Mouse (Mus musculus) B cell, adult 67 days (primary cell): ENCODE measurements around the gene Mylpf. TPM values are rescaled to one million over a fixed set of nuclear protein-coding genes. Genes with fewer than 3 reads are reported as not detected.

Source experiments
- total RNA-seq, 2 experiments: library from RNA; stranded (reverse); gene quantifications; 4 replicates each; pipeline ENCODE4 v1.2.4; 2023

The Mylpf gene
- total RNA-seq = 1 to 10 TPM; 5.8 to 9.7 TPM

DNA sequence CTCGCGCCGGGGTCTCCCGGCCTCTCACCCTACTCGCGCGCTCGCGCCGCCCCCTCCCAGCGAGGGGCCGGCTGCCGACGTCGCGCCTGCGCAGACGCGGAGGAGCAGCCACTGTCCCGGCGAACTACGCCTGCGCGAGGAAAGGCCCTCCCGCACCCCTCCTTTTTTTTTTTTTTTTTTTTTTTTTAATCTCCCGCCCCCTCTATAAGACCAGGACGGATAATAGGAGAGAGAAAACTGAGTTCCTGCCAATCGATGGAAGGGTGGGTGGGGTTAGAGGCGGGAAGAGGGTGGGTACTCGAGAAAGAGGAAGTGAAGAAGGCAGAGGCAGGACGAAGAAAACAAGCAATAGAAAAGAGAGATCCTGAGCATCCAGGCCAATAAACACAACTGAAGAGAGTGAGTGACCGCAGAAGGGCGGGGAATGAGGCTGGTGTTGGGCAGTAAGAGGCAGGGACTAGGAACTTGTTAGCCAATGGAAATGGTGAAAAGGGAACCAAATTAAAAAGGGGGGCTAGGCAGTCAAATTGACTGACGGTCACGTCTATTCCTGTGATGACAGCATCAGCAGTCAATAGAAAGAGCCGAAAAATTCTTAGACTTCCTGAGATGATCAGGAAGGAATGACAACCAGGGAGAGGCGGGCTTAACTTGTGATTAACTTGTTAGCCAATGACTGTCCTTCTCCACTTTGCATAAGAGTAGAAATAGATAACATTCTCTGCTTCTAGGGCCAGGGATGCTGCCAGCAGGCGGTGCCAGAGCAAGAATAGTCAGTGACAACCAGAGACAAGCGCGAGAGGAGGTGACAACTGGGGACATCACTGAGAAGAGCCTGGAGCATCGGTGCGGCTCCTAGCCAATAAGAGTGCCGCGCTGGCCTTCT is at the start of gene Mylpf:
Gene Mylpf (plus strand): TSS at position 338 of the 886 bp plus-strand sequence.

DNA sequence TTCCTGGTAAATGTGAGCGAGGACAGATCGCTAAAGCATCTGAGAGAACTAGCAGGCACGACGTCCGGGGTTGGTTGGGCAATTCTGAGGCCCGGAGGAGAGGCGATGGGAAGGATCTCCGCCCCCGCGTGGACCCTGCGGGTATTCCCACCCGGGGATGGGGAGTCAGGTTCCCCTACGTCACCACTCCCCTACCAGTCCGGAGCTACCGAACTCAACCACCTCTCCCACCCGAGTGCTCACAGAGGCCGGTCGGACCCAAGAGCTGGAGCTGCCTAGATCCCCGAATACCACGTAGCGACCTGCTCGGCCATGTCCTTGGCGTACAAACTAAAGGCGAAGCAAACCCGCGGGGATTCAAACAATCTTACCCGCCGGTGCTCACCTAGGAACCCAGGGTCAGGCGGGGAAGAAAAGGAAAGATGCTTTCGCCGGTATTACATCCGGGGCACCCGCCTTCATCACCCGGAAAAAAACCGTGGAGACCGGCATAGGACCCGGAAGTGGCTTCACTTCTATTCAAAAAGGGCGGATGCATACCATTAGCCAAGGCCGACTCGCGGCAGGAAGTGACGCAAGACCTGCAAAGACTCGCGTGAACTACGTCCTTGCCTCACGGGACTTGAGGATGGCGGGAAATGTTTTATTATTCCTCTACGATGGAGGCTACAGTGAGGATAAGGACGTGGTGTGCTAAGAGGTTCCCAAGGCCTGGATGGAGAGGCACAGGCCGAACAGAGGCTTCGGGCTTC is 13.0 kb upstream of the Mylpf start, which contains the start of gene Cd2bp2:
Gene Cd2bp2 (minus strand): TSS at position 507 of the 752 bp plus-strand sequence.

DNA sequence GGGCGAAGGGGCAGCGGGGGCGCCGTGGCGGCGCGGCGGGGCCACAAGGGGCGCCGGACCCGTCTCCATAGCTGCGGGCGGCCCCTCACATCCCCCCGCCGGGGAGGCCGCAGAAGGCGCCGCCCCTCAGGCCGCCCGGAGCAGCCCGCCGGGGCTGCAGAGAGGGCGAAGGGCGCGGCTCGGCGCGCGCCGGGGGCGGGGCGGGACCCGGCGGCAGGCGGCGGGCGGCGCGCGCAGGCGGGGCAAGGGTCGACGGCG is 466 bp upstream of the Mylpf start, which contains the start of gene Tbc1d10b:
Gene Tbc1d10b (minus strand): TSS at position 174 of the 258 bp plus-strand sequence.

DNA sequence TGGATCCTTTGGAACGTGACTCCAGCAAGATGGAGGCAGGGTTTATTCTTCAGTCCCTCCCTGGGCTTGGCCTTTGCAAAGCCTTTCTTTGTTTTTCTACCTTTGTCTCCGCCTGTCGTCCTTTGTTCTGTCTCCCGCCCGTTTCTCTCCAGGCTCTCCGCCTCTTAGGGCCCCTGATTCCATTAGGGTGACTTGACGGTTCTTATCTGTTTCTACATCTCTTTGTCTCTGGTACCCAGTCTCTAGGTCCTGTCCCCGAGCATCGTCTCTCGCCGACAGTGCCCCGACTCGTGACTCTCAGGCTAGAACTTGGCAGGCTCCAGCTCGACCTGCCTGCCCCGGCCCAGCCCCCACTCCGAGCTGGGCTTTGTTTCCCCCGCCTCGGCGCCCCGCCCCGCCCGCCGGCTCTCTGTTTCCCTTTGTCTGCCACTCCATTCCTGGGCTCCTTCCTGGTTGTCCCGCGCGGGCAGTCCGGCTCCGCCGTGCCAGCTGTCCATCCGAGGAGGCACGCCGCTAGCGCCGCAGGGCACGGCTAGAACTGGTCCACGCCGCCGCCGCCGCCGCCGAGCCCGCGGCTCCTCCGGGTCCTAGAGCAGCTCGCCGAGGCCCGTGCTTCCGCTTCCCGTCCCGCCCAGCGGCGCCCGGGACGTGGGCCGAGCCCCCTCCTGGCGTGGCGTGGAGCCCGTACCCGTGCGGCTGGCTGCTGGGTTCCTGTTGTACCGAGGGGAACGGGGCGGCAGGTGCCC is 24.1 kb downstream of the Mylpf start, which contains the start of the genes Zfp553 and Sept1:
Gene Zfp553 (plus strand): TSS at position 440 of the 746 bp plus-strand sequence.
Gene Sept1 (minus strand): TSS at position 509 of the 746 bp plus-strand sequence.

DNA sequence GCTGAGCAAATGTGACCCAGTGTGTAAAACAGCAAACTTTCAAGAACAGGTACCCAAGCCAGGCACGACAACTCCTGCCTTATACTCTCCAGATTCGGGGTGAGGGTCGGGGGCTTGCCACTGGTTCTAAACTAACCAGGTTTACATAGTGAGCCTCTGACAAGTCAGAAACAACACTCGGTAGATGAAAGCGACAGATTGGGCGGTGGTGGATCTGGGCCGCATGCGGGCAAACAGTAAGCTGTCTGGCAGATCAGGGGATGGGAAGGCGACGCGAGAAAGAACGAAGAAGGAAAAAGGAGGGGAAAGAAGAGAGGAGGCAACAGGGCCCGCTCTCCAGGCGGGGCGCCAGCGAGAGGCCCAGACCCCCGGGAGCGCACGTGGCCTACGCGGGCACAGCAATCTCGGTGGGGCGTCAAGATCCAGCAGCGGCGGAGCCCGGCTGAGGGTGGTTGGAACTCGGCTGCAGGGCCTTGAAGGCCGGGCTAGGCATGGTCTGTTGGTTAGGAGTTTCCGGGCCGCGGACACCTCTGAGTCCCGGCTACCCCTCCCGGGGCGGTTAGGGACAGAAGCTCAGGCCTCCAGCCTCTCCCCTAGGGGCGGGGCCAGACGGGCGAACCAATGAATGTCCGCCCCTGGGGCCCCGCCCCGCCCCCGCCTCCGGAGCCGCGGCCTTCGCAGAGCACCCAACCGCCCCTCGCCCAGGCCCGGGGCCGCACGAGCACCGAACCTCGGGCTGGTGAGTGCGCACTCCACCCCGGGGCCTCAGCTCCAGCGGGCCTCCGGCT is 35.4 kb downstream of the Mylpf start, which contains the start of gene Zfp771:
Gene Zfp771 (plus strand): TSS at position 405 of the 788 bp plus-strand sequence.

GRCm38 (mm10) chr7:127260309-127261111 is 51.8 kb downstream of the Mylpf start, which contains the start of gene Dctpp1:
Gene Dctpp1 (minus strand): TSS chr7:127260709.

Other genes with a start within 250 kb of the Mylpf start
- 10 to 100 TPM; 78.8 to 82.2 TPM for gene Cdipt, start 233.0 kb upstream of the Mylpf start, total RNA-seq
- gene Cdiptos, start 232.8 kb upstream of the Mylpf start, total RNA-seq = 1 to 10 TPM in 1 of 2 experiments, under 1 TPM in 1; 0.81 to 1.7 TPM
- gene Mvp, start 194.3 kb upstream of the Mylpf start, total RNA-seq = 10 to 100 TPM; 48.6 to 50.8 TPM
- gene Pagr1b, start 192.4 kb upstream of the Mylpf start, total RNA-seq = 1 to 10 TPM in 1 of 2 experiments, not detected in 1; 2.8 TPM
- gene Pagr1a, start 191.5 kb upstream of the Mylpf start, total RNA-seq = 10 to 100 TPM in 1 of 2 experiments, 1 to 10 TPM in 1; 4.6 to 47.0 TPM
- 10 to 100 TPM; 16.6 to 46.2 TPM for gene Gm42742, start 187.8 kb upstream of the Mylpf start, total RNA-seq
- gene Prrt2, start 187.7 kb upstream of the Mylpf start, total RNA-seq = 1 to 10 TPM; 1.2 to 1.9 TPM
- 100 to 1,000 TPM; 251 to 254 TPM for gene Maz, start 181.9 kb upstream of the Mylpf start, total RNA-seq
- 1 to 10 TPM; 3.1 to 4.2 TPM for gene Kif22, start 166.4 kb upstream of the Mylpf start, total RNA-seq
- not detected for gene Zg16, start 121.6 kb upstream of the Mylpf start, total RNA-seq
- gene AI467606, start 117.5 kb upstream of the Mylpf start, total RNA-seq = 10 to 100 TPM; 69.0 to 74.5 TPM
- 1 to 10 TPM in 1 of 2 experiments, under 1 TPM in 1; 0.52 to 1.5 TPM for gene Qprt, start 86.7 kb upstream of the Mylpf start, total RNA-seq
- gene Spn, start 71.1 kb upstream of the Mylpf start, total RNA-seq = 10 to 100 TPM in 1 of 2 experiments, 1 to 10 TPM in 1; 7.3 to 10.0 TPM
- 10 to 100 TPM; 75.1 to 82.8 TPM for gene Cd2bp2, start 12.8 kb upstream of the Mylpf start, total RNA-seq
- gene Tbc1d10b, start 422 bp upstream of the Mylpf start, total RNA-seq = 10 to 100 TPM; 59.8 to 76.1 TPM
- gene Zfp553, start 24.2 kb downstream of the Mylpf start, total RNA-seq = 10 to 100 TPM; 15.8 to 18.7 TPM
- 100 to 1,000 TPM; 394 to 455 TPM for gene Sept1, start 24.2 kb downstream of the Mylpf start, total RNA-seq
- 10 to 100 TPM; 19.5 to 26.9 TPM for gene Zfp771, start 35.4 kb downstream of the Mylpf start, total RNA-seq
- 10 to 100 TPM; 17.2 TPM for gene Dctpp1, start 51.8 kb downstream of the Mylpf start, total RNA-seq
- gene Sephs2, start 65.2 kb downstream of the Mylpf start, total RNA-seq = 10 to 100 TPM; 28.9 to 30.8 TPM
- 100 to 1,000 TPM; 118 to 124 TPM for gene Itgal, start 87.4 kb downstream of the Mylpf start, total RNA-seq
- gene Zfp768, start 136.7 kb downstream of the Mylpf start, total RNA-seq = 1 to 10 TPM; 3.0 to 4.8 TPM
- gene Zfp747, start 167.2 kb downstream of the Mylpf start, total RNA-seq = 10 to 100 TPM; 13.5 to 17.4 TPM
- gene 9130019O22Rik, start 178.3 kb downstream of the Mylpf start, total RNA-seq = 1 to 10 TPM; 4.7 to 5.4 TPM
- 1 to 10 TPM; 6.2 to 8.6 TPM for gene E430018J23Rik, start 184.7 kb downstream of the Mylpf start, total RNA-seq
- gene Zfp764, start 197.9 kb downstream of the Mylpf start, total RNA-seq = 10 to 100 TPM; 10.5 to 13.3 TPM
- gene Zfp688, start 213.2 kb downstream of the Mylpf start, total RNA-seq = 10 to 100 TPM; 13.8 to 22.7 TPM
- 1 to 10 TPM; 4.7 to 6.6 TPM for gene Zfp689, start 240.3 kb downstream of the Mylpf start, total RNA-seq